Mouse (Mus musculus) CH12.LX (cell line): Measurements from ENCODE around the gene Lingo3. TPM values are rescaled to one million over a fixed set of nuclear protein-coding genes. Genes with fewer than 3 reads are reported as not detected.
A peak's percentile ranks its signal among the peaks of the same experiment; 100 is the strongest.

ENCODE experiments used
- DNase-seq: peaks from one replicate; pipeline ENCODE4 v3.0.0-alpha.2; 2013; ENCODE audit errors: extremely low read depth
- H3K27ac ChIP-seq: 2 replicates; pipeline ENCODE4 v1.5.1; 2012; ENCODE audit warnings: low read depth, mild to moderate bottlenecking, control low read depth, moderate library complexity; ENCODE audit not compliant: insufficient read depth
- H3K27me3 ChIP-seq: replicated peaks from 2 replicates; pipeline ENCODE3; 2012; ENCODE audit warnings: inconsistent platforms
- H3K36me3 ChIP-seq, 2 experiments: replicated peaks in 1 of 2; 2 replicates each; pipeline versions ENCODE3 to v1.6.1; 2012; ENCODE audit warnings: inconsistent platforms in 1 of 2, low read length in 1 of 2, mild to moderate bottlenecking in 1 of 2, mixed read lengths in 1 of 2, moderate library complexity in 1 of 2; ENCODE audit not compliant: control insufficient read depth in 1 of 2, insufficient read depth in 1 of 2
- H3K4me1 ChIP-seq, 2 experiments: 2 replicates each; pipeline ENCODE4 v1.6.1; 2012; ENCODE audit warnings: inconsistent platforms in 1 of 2, moderate library complexity in 1 of 2; ENCODE audit not compliant: insufficient read depth in 2 of 2, control insufficient read depth in 1 of 2
- H3K4me2 ChIP-seq: 2 replicates; pipeline ENCODE4 v1.6.1; 2012; ENCODE audit warnings: low read depth, mild to moderate bottlenecking, control low read depth; ENCODE audit not compliant: poor library complexity, insufficient read depth, severe bottlenecking
- H3K4me3 ChIP-seq, 3 experiments: fragments of 150-350 bp in 1 of 3; sonication (generic) in 1 of 3; replicated peaks in 1 of 3; 2 replicates each; pipeline versions ENCODE3 to v1.5.1; 2011 to 2012; ENCODE audit warnings: low read depth in 2 of 3, low read length in 2 of 3, mild to moderate bottlenecking in 2 of 3, moderate library complexity in 2 of 3, control low read depth in 1 of 3, improper control_type of control experiment in 1 of 3, inconsistent platforms in 1 of 3, mixed read lengths in 1 of 3; ENCODE audit not compliant: poor library complexity in 1 of 3
- H3K79me2 ChIP-seq: replicated peaks from 2 replicates; pipeline ENCODE4 v1.6.1; 2012; ENCODE audit warnings: mild to moderate bottlenecking, moderate library complexity; ENCODE audit not compliant: control insufficient read depth, poor library complexity, insufficient read depth, severe bottlenecking; ENCODE audit errors: extremely low read depth
- H3K9ac ChIP-seq: 2 replicates; pipeline ENCODE4 v1.6.1; 2012; ENCODE audit warnings: low read depth, mild to moderate bottlenecking, control low read depth, moderate library complexity; ENCODE audit not compliant: insufficient read depth
- H3K9me3 ChIP-seq: replicated peaks from 2 replicates; pipeline ENCODE3; 2012; ENCODE audit warnings: low read length, inconsistent platforms, mixed read lengths
- CTCF ChIP-seq, 2 experiments: IDR thresholded peaks in 1 of 2; conservative IDR thresholded peaks in 1 of 2; 2 replicates each; pipeline ENCODE4 v1.5.1; 2011 to 2012; ENCODE audit warnings: low read depth in 2 of 2, low read length in 2 of 2, improper control_type of control experiment in 1 of 2, inconsistent platforms in 1 of 2, mild to moderate bottlenecking in 1 of 2, moderate library complexity in 1 of 2
- IRF4 ChIP-seq: IDR thresholded peaks from 2 replicates; pipeline ENCODE4 v1.6.1; 2014; ENCODE audit warnings: low read depth, mild to moderate bottlenecking, inconsistent platforms, low read length, improper control_type of control experiment
- JUN ChIP-seq: IDR thresholded peaks from 2 replicates; pipeline ENCODE4 v1.6.1; 2011; ENCODE audit warnings: low read depth, mild to moderate bottlenecking, low read length, improper control_type of control experiment, moderate library complexity; ENCODE audit not compliant: insufficient read depth
- JUND ChIP-seq: conservative IDR thresholded peaks from 2 replicates; pipeline ENCODE4 v1.6.1; 2011; ENCODE audit warnings: low read depth, low read length, improper control_type of control experiment
- MAFK ChIP-seq: IDR thresholded peaks from 2 replicates; pipeline ENCODE4 v1.6.1; 2011; ENCODE audit warnings: low read length, improper control_type of control experiment; ENCODE audit not compliant: insufficient replicate concordance
- MAX ChIP-seq: IDR thresholded peaks from 2 replicates; pipeline ENCODE4 v1.6.1; 2011; ENCODE audit warnings: low read length, improper control_type of control experiment
- MEF2A ChIP-seq: IDR thresholded peaks from 2 replicates; pipeline ENCODE4 v1.6.1; 2014; ENCODE audit warnings: low read depth, mild to moderate bottlenecking, inconsistent platforms, low read length, improper control_type of control experiment, borderline replicate concordance
- MXI1 ChIP-seq: IDR thresholded peaks from 2 replicates; pipeline ENCODE4 v1.6.1; 2011; ENCODE audit warnings: mild to moderate bottlenecking, low read depth, low read length, improper control_type of control experiment
- MYC ChIP-seq: IDR thresholded peaks from 2 replicates; pipeline ENCODE4 v1.6.1; 2011; ENCODE audit warnings: low read depth, mild to moderate bottlenecking, improper control_type of control experiment, low read length
- NRF1 ChIP-seq: IDR thresholded peaks from 2 replicates; pipeline ENCODE4 v1.6.1; 2014; ENCODE audit warnings: low read depth, mild to moderate bottlenecking, inconsistent platforms, low read length, improper control_type of control experiment, moderate library complexity
- PAX5 ChIP-seq: IDR thresholded peaks from 2 replicates; pipeline ENCODE4 v1.6.1; 2012; ENCODE audit warnings: low read length, inconsistent platforms, mixed read lengths
- POLR2A ChIP-seq: IDR thresholded peaks from 2 replicates; pipeline ENCODE4 v1.6.1; 2011; ENCODE audit warnings: low read depth, mild to moderate bottlenecking, improper control_type of control experiment, low read length
- TCF12 ChIP-seq: IDR thresholded peaks from 2 replicates; pipeline ENCODE4 v1.6.1; 2014; ENCODE audit warnings: low read depth, mild to moderate bottlenecking, inconsistent platforms, low read length, improper control_type of control experiment
- USF2 ChIP-seq: conservative IDR thresholded peaks from 2 replicates; pipeline ENCODE4 v1.6.1; 2011; ENCODE audit warnings: low read depth, low read length, improper control_type of control experiment
- ZMIZ1 ChIP-seq: IDR thresholded peaks from 2 replicates; pipeline ENCODE4 v1.6.1; 2012; ENCODE audit warnings: low read depth, mild to moderate bottlenecking, inconsistent platforms, low read length, improper control_type of control experiment
- ZNF384 ChIP-seq: IDR thresholded peaks from 2 replicates; pipeline ENCODE4 v1.6.1; 2012; ENCODE audit warnings: low read depth, low read length, improper control_type of control experiment, inconsistent platforms
- dilution Hi-C: fragments of 300-500 bp; cut with MboI; formaldehyde crosslinking; loops from 2 replicates; pipeline ENCODE4 v1.14.3; 2020; ENCODE audit warnings: low sequenced_read_pairs; ENCODE audit not compliant: extremely low pct_unique_long_range_greater_than_20kb, extremely low pct_ligation_motif_present
- in situ Hi-C: fragments of 300-500 bp; cut with MboI; formaldehyde crosslinking; loops from 3 replicates; pipeline ENCODE4 v1.14.3; 2019; ENCODE audit warnings: low sequenced_read_pairs, low pct_ligation_motif_present, low pct_unique_long_range_greater_than_20kb, mixed read lengths
- polyA plus RNA-seq: library from polyadenylated mRNA; unstranded; fragments of >175 nt; gene quantifications from 2 replicates; pipeline ENCODE4 v1.2.1, GENCODE M21; 2012; ENCODE audit warnings: low read depth; ENCODE audit not compliant: insufficient read length
- total RNA-seq, 2 experiments: library from RNA; depleted of rRNA; stranded (reverse); fragments of 300-350 nt in 1 of 2; fragments of >200 nt in 1 of 2; gene quantifications; 2 replicates each; pipeline ENCODE4 v1.2.3; 2012 to 2014

Lingo3 gene
- total and polyA plus RNA-seq, 3 experiments: 0.21 TPM; not detected in 2

GRCm38 (mm10) chr10:80856908-80857307, 13.1 kb upstream of the Lingo3 start:
- H3K4me2 ChIP-seq: no peak overlapping the region
- H3K27ac ChIP-seq: no peak overlapping the region

GRCm38 (mm10) chr10:80856267-80856666, 12.4 kb upstream of the Lingo3 start:
- in situ Hi-C loops (loop anchor here (5.0 kb wide), 1 partner anchor 34 kb away; no protein-coding TSS in a partner anchor), dilution Hi-C loops (no loop called here)
- Histone ChIP-seq H3K36me3 (peaks cover 22 to 53% of the 10 kb centered on the region in 2 experiments), H3K9me3 (no peaks in the 10 kb centered on the region), H3K27me3 (no peaks in the 10 kb centered on the region), H3K9ac (0 out of 2 replicates have a peak overlapping the region, but pooled peaks have one; percentile 45), H3K27ac (no peak overlapping the region), H3K79me2 (peaks cover 16% of the 10 kb centered on the region), H3K4me1 (peaks cover 10 to 34% of the 10 kb centered on the region in 2 experiments), H3K4me2 (peak overlapping the region; percentile 64), H3K4me3 (peak overlapping the region in 1 of 3 experiments; percentile 85)
- peak; percentile 63 for DNase-seq
- TF ChIP-seq ZMIZ1: no peak
- TF ChIP-seq PAX5: no peak
- TF ChIP-seq MAFK: no peak
- no peak for TF ChIP-seq CTCF (conservative IDR thresholded peaks at IDR 0.05 in 1 of 2, IDR thresholded peaks at IDR 0.05 in 1 of 2; ENCODE audit: low read depth in 2 of 2, low read length in 2 of 2)
- no peak for TF ChIP-seq TCF12
- 0 out of 2 replicates have a peak, but pooled peaks have one; percentile 50 for TF ChIP-seq MXI1
- no peak for TF ChIP-seq ZNF384
- TF ChIP-seq MYC: peak; percentile 71
- TF ChIP-seq MEF2A: no peak
- TF ChIP-seq MAX: peak; percentile 81
- TF ChIP-seq IRF4: no peak
- no peak for TF ChIP-seq JUND

More at GRCm38 (mm10) chr10:80856908-80857307, 13.1 kb upstream of the Lingo3 start:
- DNase-seq: no peak
- peaks cover 16% of the 10 kb centered on the region for H3K79me2 ChIP-seq
- no peaks in the 10 kb centered on the region for H3K27me3 ChIP-seq
- H3K9me3 ChIP-seq: no peaks in the 10 kb centered on the region
- no peak overlapping the region for H3K4me3 ChIP-seq
- in situ Hi-C loops (loop anchor here (5.0 kb wide), 1 partner anchor 35 kb away; no protein-coding TSS in a partner anchor), dilution Hi-C loops (no loop called here)
- TF ChIP-seq USF2 (no peak), JUN (no peak), POLR2A (no peak), ZMIZ1 (no peak), IRF4 (no peak), NRF1 (no peak)
- H3K4me1 ChIP-seq: peaks cover 10 to 34% of the 10 kb centered on the region in 2 experiments
- no peak overlapping the region for H3K9ac ChIP-seq
- peaks cover 24 to 53% of the 10 kb centered on the region in 2 experiments for H3K36me3 ChIP-seq
